ENCODE assay signal across 14 mouse cellular contexts in genomic region chr17:43075937-43076336, GRCm38 (mm10). TPM values are rescaled to one million over a fixed set of nuclear protein-coding genes. Genes with fewer than 3 reads are reported as not detected.
DNase-seq lines count a peak whose midpoint lies in the region; ATAC-seq and TF ChIP-seq lines count a peak whose summit lies in the region.
"Had no signal": no experiment of that assay in that cellular context is flagged by ENCODE, and none has a peak within 500 bp of the region (broad histone marks: within the 10 kb centered on the region; RNA-seq: fewer than 3 reads in every experiment).

No protein-coding gene starts in this region.

- H3K79me2 ChIP-seq in heart, adult 2 months (replicated peaks; ENCODE audit: control insufficient read depth, insufficient read depth, low read length), result 0 out of 2 replicates have a peak, but pooled peaks cover 1% of the 10 kb centered on the region

- no peak for TF ChIP-seq POLR2A in heart, adult 2 months (IDR thresholded peaks at IDR 0.05; ENCODE audit: insufficient read depth, low read depth, low read length)

- peaks cover under 1% of the 10 kb centered on the region; the same call in 1 of the 2 replicates for H3K36me3 ChIP-seq in kidney, embryonic 15.5 days
- no peaks in the 10 kb centered on the region for H3K36me3 ChIP-seq in intestine, embryonic 15.5 days
- H3K36me3 ChIP-seq in liver, embryonic 14.5 days (replicated peaks; ENCODE audit: control insufficient read depth, insufficient read depth, low read depth), result peaks cover 8% of the 10 kb centered on the region; the same call in 1 of the 2 replicates
- H3K36me3 ChIP-seq in heart, adult 2 months (ENCODE audit: control insufficient read depth, insufficient read depth, low read length), result peaks cover 2% of the 10 kb centered on the region

- no peak for TF ChIP-seq CTCF in liver, embryonic 14.5 days (IDR thresholded peaks at IDR 0.05; ENCODE audit: low read depth)
- TF ChIP-seq CTCF in heart, adult 2 months (IDR thresholded peaks at IDR 0.05), result no peak

- H3K4me2 ChIP-seq in kidney, embryonic 15.5 days, result no peak overlapping the region
- H3K4me2 ChIP-seq in intestine, embryonic 15.5 days (replicated peaks), result no peak overlapping the region
- peak overlapping the region; percentile 26; the same call in 1 of the 2 replicates for H3K4me2 ChIP-seq in liver, embryonic 14.5 days (ENCODE audit: low read depth)

- H3K27ac ChIP-seq in kidney, embryonic 15.5 days, result peak overlapping the region; percentile 82; the same call in 1 of the 2 replicates
- no peak overlapping the region for H3K27ac ChIP-seq in intestine, embryonic 15.5 days
- H3K27ac ChIP-seq in liver, embryonic 14.5 days, result peak overlapping the region; percentile 66
- H3K27ac ChIP-seq in heart, adult 2 months, result no peak overlapping the region

- peaks cover 49% of the 10 kb centered on the region for H3K4me1 ChIP-seq in kidney, embryonic 15.5 days
- H3K4me1 ChIP-seq in intestine, embryonic 15.5 days (replicated peaks), result peaks cover 9% of the 10 kb centered on the region; the same call in 1 of the 2 replicates
- peaks cover 43 to 51% of the 10 kb centered on the region in 2 experiments for H3K4me1 ChIP-seq in liver, embryonic 14.5 days (replicated peaks; ENCODE audit: control insufficient read depth in 2 of 2, insufficient read depth in 2 of 2, low read length in 1 of 2)
- H3K4me1 ChIP-seq in heart, adult 2 months (ENCODE audit: control insufficient read depth, insufficient read depth, low read length), result peaks cover 11% of the 10 kb centered on the region

- DNase-seq in kidney, adult 11 months, result no peak
- DNase-seq in liver, embryonic 14.5 days (ENCODE audit: low read depth in 3 of 3, low spot score in 3 of 3), result peak in 1 of 3 experiments; percentile 42
- no peak for DNase-seq in cerebellum, adult 11-12 months
- DNase-seq in urinary bladder, postnatal 25 days (ENCODE audit: low spot score), result no peak
- no peak for DNase-seq in heart, adult 2 months
- DNase-seq: cerebellum, adult 2 months; kidney, adult 8-10 months; layer of hippocampus, adult 9-11 months; left cerebral cortex, postnatal 4 days; thymus, adult 18-20 months had no signal

- no peaks in the 10 kb centered on the region for H3K27me3 ChIP-seq in kidney, embryonic 15.5 days
- H3K27me3 ChIP-seq in intestine, embryonic 15.5 days (replicated peaks), result no peaks in the 10 kb centered on the region
- H3K27me3 ChIP-seq in liver, embryonic 14.5 days (ENCODE audit: control insufficient read depth, insufficient read depth, low read length), result no peaks in the 10 kb centered on the region
- H3K27me3 ChIP-seq in heart, adult 2 months (ENCODE audit: control insufficient read depth, insufficient read depth, low read length), result no peaks in the 10 kb centered on the region

- WGBS in kidney, embryonic 15.5 days, result 81% methylated on average over 8 of the region's 8 CpGs
- 50% methylated on average over 8 of the region's 8 CpGs for WGBS in intestine, embryonic 15.5 days
- WGBS in liver, embryonic 14.5 days (ENCODE audit: insufficient replicate concordance), result 43% methylated on average over 8 of the region's 8 CpGs
- WGBS in heart, adult 2 months, result 63% methylated on average over 8 of the region's 8 CpGs

- no peak for ATAC-seq in kidney, embryonic 15.5 days (replicated peaks; ENCODE audit: low FRiP score)
- peak; percentile 48 for ATAC-seq in intestine, embryonic 15.5 days
- ATAC-seq in liver, embryonic 14.5 days (ENCODE audit: insufficient read depth), result peak; percentile 29; the same call in 1 of the 2 replicates
- peak; percentile 49; the same call in 1 of the 2 replicates for ATAC-seq in megakaryocyte, adult 5-6 weeks (ENCODE audit: poor library complexity, severe bottlenecking)

- H3K4me3 ChIP-seq in kidney, embryonic 15.5 days (replicated peaks), result no peak overlapping the region
- no peak overlapping the region for H3K4me3 ChIP-seq in intestine, embryonic 15.5 days (replicated peaks)
- no peak overlapping the region for H3K4me3 ChIP-seq in liver, embryonic 14.5 days (ENCODE audit: insufficient read depth in 1 of 2, low read depth in 2 of 2, low read length in 2 of 2)
- no peak overlapping the region for H3K4me3 ChIP-seq in heart, adult 2 months

- H3K9ac ChIP-seq in kidney, embryonic 15.5 days, result no peak overlapping the region
- no peak overlapping the region for H3K9ac ChIP-seq in intestine, embryonic 15.5 days
- peak overlapping the region; percentile 18; the same call in 1 of the 2 replicates for H3K9ac ChIP-seq in liver, embryonic 14.5 days (replicated peaks)
- H3K9ac ChIP-seq in heart, adult 2 months (ENCODE audit: low read depth, low read length), result no peak overlapping the region

- intact Hi-C loops in heart, adult 2 months (cut with DNase I), result loop anchor here (5.0 kb wide), 1 partner anchor 59 kb away; the partner anchor contains the start of gene Tnfrsf21

- H3K9me3 ChIP-seq in kidney, embryonic 15.5 days (replicated peaks), result no peaks in the 10 kb centered on the region
- no peaks in the 10 kb centered on the region for H3K9me3 ChIP-seq in intestine, embryonic 15.5 days
- no peaks in the 10 kb centered on the region for H3K9me3 ChIP-seq in liver, embryonic 14.5 days (ENCODE audit: control insufficient read depth, low read length)

- no peak for TF ChIP-seq EP300 in liver, embryonic 14.5 days (IDR thresholded peaks at IDR 0.05; ENCODE audit: low read depth)
- no peak for TF ChIP-seq EP300 in heart, adult 2 months (IDR thresholded peaks at IDR 0.05; ENCODE audit: insufficient read depth, low read depth, low read length)

RNA-seq across cellular contexts. Expression of gene Tnfrsf21, which starts 59.6 kb away (rescaled TPM):
- polyA plus RNA-seq in kidney, embryonic 15.5 days (2015; fragmentation: Nextera tagmentation; extraction: Ambion mirVana), result 51.9 and 53.8 TPM in 2 replicates
- polyA plus RNA-seq in intestine, embryonic 15.5 days (2015; fragmentation: Nextera tagmentation; extraction: Ambion mirVana), result 15.6 and 16.5 TPM in 2 replicates
- polyA plus RNA-seq in liver, embryonic 14.5 days (2012; rRNA removed), result 16.7 and 17.0 TPM in 2 replicates
- polyA plus RNA-seq in liver, embryonic 14.5 days (2014; fragmentation: Nextera tagmentation; extraction: Ambion mirVana), result 21.2 and 23.9 TPM in 2 replicates
- 107 and 122 TPM in 2 replicates for total RNA-seq in megakaryocyte, adult 5-6 weeks (2015)
- 95.1 and 116 TPM in 2 replicates for total RNA-seq in megakaryocyte, adult 5-6 weeks (2017)
- 10 to 100 TPM in 1 of 2 experiments, 1 to 10 TPM in 1; 9.2 to 14.2 TPM for total RNA-seq in heart, adult 2 months (2021)
- 14.6 and 19.6 TPM in 2 replicates for polyA plus RNA-seq in heart, adult 2 months (2012; rRNA removed)
- total RNA-seq: MEL had no signal

Comparison
In these comparisons a context has a peak if more than half of its experiments do, and no peak if none do; other contexts are left out.
1. H3K27ac ChIP-seq: peak in kidney, embryonic 15.5 days (single experiment) and liver, embryonic 14.5 days (single experiment); none in intestine, embryonic 15.5 days (single experiment) and heart, adult 2 months (single experiment).